Mouse (Mus musculus): ENCODE results near the gene Cops6. TPM values are rescaled to one million over a fixed set of nuclear protein-coding genes. Genes with fewer than 3 reads are reported as not detected.
A peak's percentile ranks its signal among the peaks of the same experiment; 100 is the strongest.

Cops6 gene
- polyA plus RNA-seq, 1 experiment from 2014 or later = 241 TPM

DNA sequence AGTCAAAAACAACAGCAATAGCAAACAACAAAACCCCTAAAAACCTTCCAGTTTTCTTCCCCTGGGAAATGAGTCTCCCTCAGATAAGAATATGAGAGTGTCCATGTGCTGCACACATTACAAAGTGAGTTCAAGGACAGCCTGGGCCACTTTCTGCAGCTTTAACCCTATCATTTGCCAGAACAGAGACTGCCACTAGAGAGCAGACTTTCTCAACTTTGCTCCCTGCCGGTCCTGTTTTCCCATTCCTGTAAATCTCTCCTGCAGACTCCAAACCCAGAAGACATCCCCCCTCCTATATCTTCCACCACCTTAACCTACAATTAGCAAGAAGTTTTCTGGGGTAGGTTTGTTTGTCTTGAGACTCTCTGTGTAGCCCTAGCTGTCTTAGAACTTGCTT is 38.7 kb downstream of the Cops6 start:
- no peak overlapping the region for H3K4me2 ChIP-seq (ENCODE audit: low read length)
- WGBS = 13% methylated on average over 1 of the region's 1 CpGs
- H3K9me3 ChIP-seq (ENCODE audit: control insufficient read depth, low read length) = no peaks in the 10 kb centered on the region
- H3K4me3 ChIP-seq (replicated peaks; ENCODE audit: low read depth, low read length) = no peak overlapping the region
- H3K9ac ChIP-seq (replicated peaks; ENCODE audit: low read length) = no peak overlapping the region
- H3K27me3 ChIP-seq (ENCODE audit: control insufficient read depth, insufficient read depth, low read length) = no peaks in the 10 kb centered on the region
- no peaks in the 10 kb centered on the region for H3K4me1 ChIP-seq (ENCODE audit: control insufficient read depth, insufficient read depth, low read length)
- no peak for ATAC-seq (ENCODE audit: low FRiP score, low TSS enrichment)
- peak; percentile 56 for DNase-seq
- no peak overlapping the region for H3K27ac ChIP-seq (replicated peaks; ENCODE audit: low read depth, low read length)
- H3K36me3 ChIP-seq (ENCODE audit: control insufficient read depth, insufficient read depth, low read length) = no peaks in the 10 kb centered on the region

GRCm38 (mm10) chr5:138202086-138202485 is 41.2 kb downstream of the Cops6 start:
- Histone ChIP-seq H3K9me3 (ENCODE audit: control insufficient read depth, low read length) (no peaks in the 10 kb centered on the region; the same call in 1 of the 2 replicates), H3K36me3 (ENCODE audit: control insufficient read depth, insufficient read depth, low read length) (no peaks in the 10 kb centered on the region), H3K4me1 (ENCODE audit: control insufficient read depth, insufficient read depth, low read length) (no peaks in the 10 kb centered on the region), H3K27ac (replicated peaks; ENCODE audit: low read depth, low read length) (no peak overlapping the region), H3K4me2 (ENCODE audit: low read length) (no peak overlapping the region), H3K27me3 (ENCODE audit: control insufficient read depth, insufficient read depth, low read length) (no peaks in the 10 kb centered on the region), H3K9ac (replicated peaks; ENCODE audit: low read length) (no peak overlapping the region), H3K4me3 (replicated peaks; ENCODE audit: low read depth, low read length) (no peak overlapping the region)
- ATAC-seq (ENCODE audit: low FRiP score, low TSS enrichment) (no peak), DNase-seq (no peak)
- 79% methylated on average over 3 of the region's 3 CpGs for WGBS

DNA sequence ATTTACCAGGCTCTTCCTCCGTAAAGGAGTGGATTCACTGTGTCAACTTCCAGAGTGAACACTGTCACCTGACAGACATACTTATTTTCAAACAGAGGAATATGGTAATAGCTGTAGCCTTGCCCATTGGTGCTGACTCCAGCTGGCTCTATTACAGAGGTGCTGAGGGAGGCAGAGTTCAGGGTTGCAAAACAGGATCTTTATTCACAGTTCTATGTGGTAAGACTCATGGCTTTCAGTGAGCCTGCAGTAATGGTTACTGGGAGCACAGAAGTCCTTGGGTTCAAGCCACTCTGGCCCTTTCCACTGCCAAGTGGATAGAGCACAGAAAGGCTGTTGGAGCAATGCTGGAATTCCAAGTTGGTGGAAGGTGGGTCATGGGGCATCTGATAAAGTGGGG is 46.4 kb downstream of the Cops6 start:
- 86% methylated on average over 1 of the region's 1 CpGs for WGBS
- no peak overlapping the region for H3K4me2 ChIP-seq (ENCODE audit: low read length)
- DNase-seq = no peak
- H3K9ac ChIP-seq (replicated peaks; ENCODE audit: low read length) = no peak overlapping the region
- ATAC-seq (ENCODE audit: low FRiP score, low TSS enrichment) = no peak
- H3K9me3 ChIP-seq (ENCODE audit: control insufficient read depth, low read length) = no peaks in the 10 kb centered on the region; the same call in 1 of the 2 replicates
- H3K4me1 ChIP-seq (ENCODE audit: control insufficient read depth, insufficient read depth, low read length) = no peaks in the 10 kb centered on the region
- no peaks in the 10 kb centered on the region for H3K36me3 ChIP-seq (ENCODE audit: control insufficient read depth, insufficient read depth, low read length)
- no peaks in the 10 kb centered on the region for H3K27me3 ChIP-seq (ENCODE audit: control insufficient read depth, insufficient read depth, low read length)
- H3K27ac ChIP-seq (replicated peaks; ENCODE audit: low read depth, low read length) = no peak overlapping the region
- H3K4me3 ChIP-seq (replicated peaks; ENCODE audit: low read depth, low read length) = no peak overlapping the region

GRCm38 (mm10) chr5:138207873-138208272 is 47.0 kb downstream of the Cops6 start:
- Histone ChIP-seq H3K4me2 (ENCODE audit: low read length) (no peak overlapping the region), H3K27me3 (ENCODE audit: control insufficient read depth, insufficient read depth, low read length) (no peaks in the 10 kb centered on the region), H3K4me1 (ENCODE audit: control insufficient read depth, insufficient read depth, low read length) (no peaks in the 10 kb centered on the region), H3K9ac (replicated peaks; ENCODE audit: low read length) (no peak overlapping the region), H3K4me3 (replicated peaks; ENCODE audit: low read depth, low read length) (no peak overlapping the region), H3K36me3 (ENCODE audit: control insufficient read depth, insufficient read depth, low read length) (no peaks in the 10 kb centered on the region), H3K9me3 (ENCODE audit: control insufficient read depth, low read length) (no peaks in the 10 kb centered on the region; the same call in 1 of the 2 replicates), H3K27ac (replicated peaks; ENCODE audit: low read depth, low read length) (no peak overlapping the region)
- no peak for DNase-seq
- ATAC-seq (ENCODE audit: low FRiP score, low TSS enrichment) = no peak
- 90% methylated on average over 4 of the region's 4 CpGs for WGBS

MicroRNAs within 50 kb of the gene (microRNA counts, 519-probe panel; counts per million panel counts)
- 6,789 counts per million, percentile 85 among the panel's probes with 10 or more counts for microRNA mmu-miR-106b
- 6,992 counts per million, percentile 89 among the panel's probes with 10 or more counts for microRNA mmu-miR-25
- microRNA mmu-miR-93 = 6,540 counts per million, percentile 83 among the panel's probes with 10 or more counts

Small RNA genes within 50 kb of the gene (microRNA-seq; reads per million reads assigned to microRNA genes)
- gene Mir106b (12,661 reads per million, percentile 97 among the genes with 10 or more reads in this experiment), gene Mir25 (635 reads per million, percentile 76 among the genes with 10 or more reads in this experiment), gene Mir93 (13,268 reads per million, percentile 97 among the genes with 10 or more reads in this experiment)

Other genes with a start within 250 kb of the Cops6 start
- not detected in 2 replicates for gene Cyp3a13, start 239.5 kb upstream of the Cops6 start, polyA plus RNA-seq (2014; fragmentation: Nextera tagmentation; extraction: Ambion mirVana)
- gene Gjc3, start 198.0 kb upstream of the Cops6 start, polyA plus RNA-seq (2014; fragmentation: Nextera tagmentation; extraction: Ambion mirVana) = 0.13 and 0.43 TPM in 2 replicates
- not detected in 2 replicates for gene Azgp1, start 179.6 kb upstream of the Cops6 start, polyA plus RNA-seq (2014; fragmentation: Nextera tagmentation; extraction: Ambion mirVana)
- not detected in 2 replicates for gene Smok3a, start 139.8 kb upstream of the Cops6 start, polyA plus RNA-seq (2014; fragmentation: Nextera tagmentation; extraction: Ambion mirVana)
- not detected in 2 replicates for gene Smok3b, start 139.6 kb upstream of the Cops6 start, polyA plus RNA-seq (2014; fragmentation: Nextera tagmentation; extraction: Ambion mirVana)
- not detected in 2 replicates for gene Smok3c, start 107.9 kb upstream of the Cops6 start, polyA plus RNA-seq (2014; fragmentation: Nextera tagmentation; extraction: Ambion mirVana)
- 28.8 and 42.3 TPM in 2 replicates for gene Zkscan1, start 76.0 kb upstream of the Cops6 start, polyA plus RNA-seq (2014; fragmentation: Nextera tagmentation; extraction: Ambion mirVana)
- 94.0 and 113 TPM in 2 replicates for gene Zscan21, start 44.2 kb upstream of the Cops6 start, polyA plus RNA-seq (2014; fragmentation: Nextera tagmentation; extraction: Ambion mirVana)
- 24.9 and 27.8 TPM in 2 replicates for gene Zfp113, start 5.3 kb upstream of the Cops6 start, polyA plus RNA-seq (2014; fragmentation: Nextera tagmentation; extraction: Ambion mirVana)
- gene Ap4m1, start 10.9 kb downstream of the Cops6 start, polyA plus RNA-seq (2014; fragmentation: Nextera tagmentation; extraction: Ambion mirVana) = 16.8 and 19.9 TPM in 2 replicates
- 81.9 and 117 TPM in 2 replicates for gene Mcm7, start 11.4 kb downstream of the Cops6 start, polyA plus RNA-seq (2014; fragmentation: Nextera tagmentation; extraction: Ambion mirVana)
- 68.7 and 93.5 TPM in 2 replicates for gene Taf6, start 26.4 kb downstream of the Cops6 start, polyA plus RNA-seq (2014; fragmentation: Nextera tagmentation; extraction: Ambion mirVana)
- gene Cnpy4, start 26.4 kb downstream of the Cops6 start, polyA plus RNA-seq (2014; fragmentation: Nextera tagmentation; extraction: Ambion mirVana) = 24.3 and 32.0 TPM in 2 replicates
- 12.6 and 18.0 TPM in 2 replicates for gene Mblac1, start 33.2 kb downstream of the Cops6 start, polyA plus RNA-seq (2014; fragmentation: Nextera tagmentation; extraction: Ambion mirVana)
- gene Nxpe5, start 64.8 kb downstream of the Cops6 start, polyA plus RNA-seq (2014; fragmentation: Nextera tagmentation; extraction: Ambion mirVana) = not detected in 2 replicates
- 71.5 and 90.0 TPM in 2 replicates for gene Lamtor4, start 94.4 kb downstream of the Cops6 start, polyA plus RNA-seq (2014; fragmentation: Nextera tagmentation; extraction: Ambion mirVana)
- 15.0 and 20.2 TPM in 2 replicates for gene BC037034, start 103.0 kb downstream of the Cops6 start, polyA plus RNA-seq (2014; fragmentation: Nextera tagmentation; extraction: Ambion mirVana)
- gene Gal3st4, start 111.8 kb downstream of the Cops6 start, polyA plus RNA-seq (2014; fragmentation: Nextera tagmentation; extraction: Ambion mirVana) = 1.4 and 2.0 TPM in 2 replicates
- 0.19 TPM in 1 of 2 replicates, not detected in the other for gene Gm43720, start 118.9 kb downstream of the Cops6 start, polyA plus RNA-seq (2014; fragmentation: Nextera tagmentation; extraction: Ambion mirVana)
- 37.3 and 59.5 TPM in 2 replicates for gene Gpc2, start 118.9 kb downstream of the Cops6 start, polyA plus RNA-seq (2014; fragmentation: Nextera tagmentation; extraction: Ambion mirVana)
- 4.4 and 9.3 TPM in 2 replicates for gene Stag3, start 119.2 kb downstream of the Cops6 start, polyA plus RNA-seq (2014; fragmentation: Nextera tagmentation; extraction: Ambion mirVana)
- gene Pvrig, start 180.9 kb downstream of the Cops6 start, polyA plus RNA-seq (2014; fragmentation: Nextera tagmentation; extraction: Ambion mirVana) = not detected in 2 replicates